Mouse (Mus musculus): ENCODE measurements around the gene Hsd17b6.

GRCm38 (mm10) chr10:127971135-127971534 is 36.3 kb downstream of the Hsd17b6 start:
- TF ChIP-seq CTCF (IDR thresholded peaks at IDR 0.05; ENCODE audit: low read depth, low read length) (no peak), POLR2A (IDR thresholded peaks at IDR 0.05; ENCODE audit: insufficient read depth, low read length) (no peak)

All from ES-Bruce4 (cell line).